Mouse (Mus musculus): ENCODE results near the gene Mkrn2.

- TF ChIP-seq CTCF (IDR thresholded peaks at IDR 0.05; ENCODE audit: insufficient read depth, low read depth, low read length) (no peak), POLR2A (IDR thresholded peaks at IDR 0.05; ENCODE audit: insufficient read depth, low read depth, low read length) (no peak)
Measured at GRCm38 (mm10) chr6:115591692-115592359, 9.9 kb upstream of the Mkrn2 start.

Measured in olfactory bulb, adult 2 months (tissue).